8 mouse cellular contexts compared by ENCODE assay signal in the genomic region with DNA sequence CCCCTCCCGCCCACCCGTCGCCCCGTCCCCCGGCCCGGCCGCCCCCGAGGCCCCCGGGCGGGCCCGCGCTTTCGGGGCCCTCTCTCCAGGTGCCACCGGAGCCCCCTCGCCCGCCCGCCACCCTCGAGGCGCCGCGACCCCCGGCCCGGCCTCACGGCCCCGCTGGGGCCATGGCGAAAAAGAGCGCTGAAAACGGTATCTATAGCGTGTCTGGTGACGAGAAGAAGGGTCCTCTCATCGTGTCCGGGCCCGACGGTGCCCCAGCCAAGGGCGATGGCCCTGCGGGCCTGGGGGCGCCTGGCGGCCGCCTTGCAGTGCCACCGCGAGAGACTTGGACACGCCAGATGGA. TPM values are rescaled to one million over a fixed set of nuclear protein-coding genes. Genes with fewer than 3 reads are reported as not detected.
DNase-seq lines count a peak whose midpoint lies in the region; ATAC-seq and TF ChIP-seq lines count a peak whose summit lies in the region.

No protein-coding gene starts in this region.

- H3K9ac ChIP-seq in forebrain, embryonic 14.5 days (ENCODE audit: low read length): peak overlapping the region; percentile 75
- peak overlapping the region; percentile 68 for H3K9ac ChIP-seq in liver, embryonic 12.5 days

- peak overlapping the region; percentile 90 for H3K4me3 ChIP-seq in gastrocnemius, adult 2 months
- peak overlapping the region; percentile 44 for H3K4me3 ChIP-seq in C2C12 (ENCODE audit: insufficient read depth, poor library complexity, severe bottlenecking)
- H3K4me3 ChIP-seq in forebrain, embryonic 14.5 days (ENCODE audit: low read depth, low read length): peak overlapping the region; percentile 53
- peak overlapping the region; percentile 60 for H3K4me3 ChIP-seq in liver, embryonic 12.5 days

- peak overlapping the region; percentile 57 for H3ac ChIP-seq in C2C12 (ENCODE audit: control insufficient read depth, insufficient read length, low read depth)

- DNase-seq in gastrocnemius, adult 2 months: no peak
- no peak for DNase-seq in gastrocnemius, adult 8-10 months (ENCODE audit: low spot score in 2 of 2)
- DNase-seq in forebrain, embryonic 14.5 days (ENCODE audit: low spot score): no peak
- no peak for DNase-seq in left cerebral cortex, adult 9 months (ENCODE audit: low spot score in 2 of 2)
- no peak for DNase-seq in layer of hippocampus, postnatal 10 days (ENCODE audit: low spot score in 2 of 2)
- DNase-seq in left cerebral cortex, adult 18-20 months (ENCODE audit: low spot score in 2 of 2): no peak

- H3K9me3 ChIP-seq in forebrain, embryonic 14.5 days (replicated peaks; ENCODE audit: control insufficient read depth, low read length): no peaks in the 10 kb centered on the region
- H3K9me3 ChIP-seq in liver, embryonic 12.5 days (replicated peaks): no peaks in the 10 kb centered on the region

- H3K4me2 ChIP-seq in forebrain, embryonic 14.5 days (ENCODE audit: low read length): peak overlapping the region; percentile 60
- H3K4me2 ChIP-seq in liver, embryonic 12.5 days: peak overlapping the region; percentile 82

- no peak for TF ChIP-seq CTCF in gastrocnemius, adult 2 months (IDR thresholded peaks at IDR 0.05)
- no peak for TF ChIP-seq CTCF in C2C12 (IDR thresholded peaks at IDR 0.05; ENCODE audit: control insufficient read depth, insufficient read depth, insufficient read length)

- H3K27ac ChIP-seq in gastrocnemius, adult 2 months: peak overlapping the region; percentile 96
- peak overlapping the region; percentile 66; the same call in 1 of the 2 replicates for H3K27ac ChIP-seq in forebrain, embryonic 14.5 days (ENCODE audit: low read depth, low read length)
- no peak overlapping the region for H3K27ac ChIP-seq in liver, embryonic 12.5 days

- peaks cover 16% of the 10 kb centered on the region for H3K79me3 ChIP-seq in C2C12 (ENCODE audit: low read depth)

- peak; percentile 4; the same call in 1 of the 2 replicates for ATAC-seq in forebrain, embryonic 14.5 days
- no peak for ATAC-seq in liver, embryonic 12.5 days

- 33% methylated on average over 27 of the region's 42 CpGs for WGBS in forebrain, embryonic 14.5 days
- 11% methylated on average over 40 of the region's 42 CpGs for WGBS in liver, embryonic 12.5 days (ENCODE audit: insufficient replicate concordance)

- intact Hi-C loops in gastrocnemius, adult 2 months (cut with DNase I): loop anchor here (5.0 kb wide), 1 partner anchor 114 kb away; the partner anchor contains the start of genes Idh3g and Ssr4

- H3K4me1 ChIP-seq in forebrain, embryonic 14.5 days (ENCODE audit: control insufficient read depth, insufficient read depth, low read length): peaks cover 8% of the 10 kb centered on the region; the same call in 1 of the 2 replicates
- peaks cover 13% of the 10 kb centered on the region; the same call in 1 of the 2 replicates for H3K4me1 ChIP-seq in liver, embryonic 12.5 days

- H3K36me3 ChIP-seq in C2C12 (ENCODE audit: control insufficient read depth, insufficient read depth): no peaks in the 10 kb centered on the region
- H3K36me3 ChIP-seq in forebrain, embryonic 14.5 days (ENCODE audit: control insufficient read depth, insufficient read depth, low read length): peaks cover 7% of the 10 kb centered on the region; the same call in 1 of the 2 replicates
- no peaks in the 10 kb centered on the region for H3K36me3 ChIP-seq in liver, embryonic 12.5 days

- H3K79me2 ChIP-seq in C2C12 (ENCODE audit: control insufficient read depth, insufficient read depth): peaks cover 29% of the 10 kb centered on the region

- H3K27me3 ChIP-seq in C2C12 (ENCODE audit: control insufficient read depth, insufficient read depth, insufficient read length): no peaks in the 10 kb centered on the region
- H3K27me3 ChIP-seq in forebrain, embryonic 14.5 days (replicated peaks; ENCODE audit: control insufficient read depth, insufficient read depth, low read length): no peaks in the 10 kb centered on the region
- peaks cover 60% of the 10 kb centered on the region for H3K27me3 ChIP-seq in liver, embryonic 12.5 days (replicated peaks)

TF ChIP-seq in C2C12, 6 proteins besides CTCF, POLR2A, EP300 and RAD21:
- no peak for TF ChIP-seq CEBPB (IDR thresholded peaks at IDR 0.05; ENCODE audit: low read depth)
- TF ChIP-seq USF1 (IDR thresholded peaks at IDR 0.05; ENCODE audit: low read depth): no peak

RNA-seq across cellular contexts. Expression of gene Slc6a8, which starts 0.6 kb away (rescaled TPM):
- total RNA-seq in gastrocnemius, adult 2 months (2021): 100 to 1,000 TPM; 125 to 154 TPM
- total RNA-seq in gastrocnemius, adult 8-10 months (2022): 100 to 1,000 TPM in 3 of 4 experiments, 10 to 100 TPM in 1; 95.0 to 131 (median 122) TPM
- polyA plus RNA-seq in C2C12 (2012; fragmentation: generic; extraction: Trizol): 62.8 TPM
- polyA plus RNA-seq in forebrain, embryonic 14.5 days (2014; fragmentation: Nextera tagmentation; extraction: Ambion mirVana): 6.2 and 6.8 TPM in 2 replicates
- polyA plus RNA-seq in liver, embryonic 12.5 days (2016; fragmentation: Nextera tagmentation; extraction: Ambion mirVana): 1.3 and 1.8 TPM in 2 replicates
- total RNA-seq in layer of hippocampus, postnatal 10 days (2021): 10 to 100 TPM; 77.3 to 81.8 TPM
- total RNA-seq in left cerebral cortex, adult 18-20 months (2021): 100 to 1,000 TPM in 1 of 2 experiments, 10 to 100 TPM in 1; 95.9 to 102 TPM

RNA-seq across cellular contexts. Expression of gene Pnck, which starts 13.7 kb away (rescaled TPM):
- 10 to 100 TPM in 1 of 2 experiments, 1 to 10 TPM in 1; 8.1 to 10.6 TPM for total RNA-seq in gastrocnemius, adult 2 months (2021)
- 10 to 100 TPM in 2 of 4 experiments, 1 to 10 TPM in 2; 7.8 to 10.8 (median 10.2) TPM for total RNA-seq in gastrocnemius, adult 8-10 months (2022)
- polyA plus RNA-seq in C2C12 (2012; fragmentation: generic; extraction: Trizol): 0.06 TPM
- polyA plus RNA-seq in forebrain, embryonic 14.5 days (2014; fragmentation: Nextera tagmentation; extraction: Ambion mirVana): 116 and 118 TPM in 2 replicates
- 1.2 and 1.4 TPM in 2 replicates for polyA plus RNA-seq in liver, embryonic 12.5 days (2016; fragmentation: Nextera tagmentation; extraction: Ambion mirVana)
- total RNA-seq in layer of hippocampus, postnatal 10 days (2021): 100 to 1,000 TPM; 126 to 138 TPM
- total RNA-seq in left cerebral cortex, adult 18-20 months (2021): 100 to 1,000 TPM in 1 of 2 experiments, 10 to 100 TPM in 1; 84.2 to 108 TPM

RNA-seq across cellular contexts. Expression of gene Dusp9, which starts 34.4 kb away (rescaled TPM):
- not detected for total RNA-seq in gastrocnemius, adult 2 months (2021)
- not detected for total RNA-seq in gastrocnemius, adult 8-10 months (2022)
- 22.3 TPM for polyA plus RNA-seq in C2C12 (2012; fragmentation: generic; extraction: Trizol)
- 0.22 and 0.27 TPM in 2 replicates for polyA plus RNA-seq in forebrain, embryonic 14.5 days (2014; fragmentation: Nextera tagmentation; extraction: Ambion mirVana)
- polyA plus RNA-seq in liver, embryonic 12.5 days (2016; fragmentation: Nextera tagmentation; extraction: Ambion mirVana): 55.2 and 56.5 TPM in 2 replicates
- under 1 TPM; 0.80 to 0.83 TPM for total RNA-seq in layer of hippocampus, postnatal 10 days (2021)
- total RNA-seq in left cerebral cortex, adult 18-20 months (2021): 1 to 10 TPM; 1.2 to 1.3 TPM

RNA-seq across cellular contexts. Expression of gene Bcap31, which starts 42.4 kb away (rescaled TPM):
- 10 to 100 TPM; 48.5 to 55.8 TPM for total RNA-seq in gastrocnemius, adult 2 months (2021)
- total RNA-seq in gastrocnemius, adult 8-10 months (2022): 10 to 100 TPM; 51.3 to 65.3 (median 61.4) TPM
- 185 TPM for polyA plus RNA-seq in C2C12 (2012; fragmentation: generic; extraction: Trizol)
- polyA plus RNA-seq in forebrain, embryonic 14.5 days (2014; fragmentation: Nextera tagmentation; extraction: Ambion mirVana): 113 and 119 TPM in 2 replicates
- polyA plus RNA-seq in liver, embryonic 12.5 days (2016; fragmentation: Nextera tagmentation; extraction: Ambion mirVana): 173 and 175 TPM in 2 replicates
- total RNA-seq in layer of hippocampus, postnatal 10 days (2021): 10 to 100 TPM; 69.5 to 71.1 TPM
- 10 to 100 TPM; 79.2 to 91.3 TPM for total RNA-seq in left cerebral cortex, adult 18-20 months (2021)

RNA-seq across cellular contexts. Expression of gene Abcd1, which starts 42.8 kb away (rescaled TPM):
- total RNA-seq in gastrocnemius, adult 2 months (2021): 10 to 100 TPM; 20.1 to 24.2 TPM
- total RNA-seq in gastrocnemius, adult 8-10 months (2022): 10 to 100 TPM; 16.6 to 20.5 (median 19.7) TPM
- 7.6 TPM for polyA plus RNA-seq in C2C12 (2012; fragmentation: generic; extraction: Trizol)
- polyA plus RNA-seq in forebrain, embryonic 14.5 days (2014; fragmentation: Nextera tagmentation; extraction: Ambion mirVana): 7.3 and 9.1 TPM in 2 replicates
- 9.9 and 10.6 TPM in 2 replicates for polyA plus RNA-seq in liver, embryonic 12.5 days (2016; fragmentation: Nextera tagmentation; extraction: Ambion mirVana)
- 10 to 100 TPM; 15.8 to 16.0 TPM for total RNA-seq in layer of hippocampus, postnatal 10 days (2021)
- total RNA-seq in left cerebral cortex, adult 18-20 months (2021): 10 to 100 TPM; 10.2 to 12.3 TPM

Comparison
In these comparisons a context has a peak if more than half of its experiments do, and no peak if none do; other contexts are left out.
1. RNA of gene Pnck, which starts 13.7 kb away (total RNA-seq): 126 to 138 TPM in layer of hippocampus, postnatal 10 days and 84.2 to 108 TPM in left cerebral cortex, adult 18-20 months; 8.1 to 10.6 TPM in gastrocnemius, adult 2 months and 7.8 to 10.8 TPM in gastrocnemius, adult 8-10 months; every median in the first group is over 4 times any median in the second.
2. Peak in every context shown above with its lines, with median percentiles within 50 percentile points of each other: H3K4me3 ChIP-seq.